Mouse (Mus musculus) cerebellum, adult 11-12 months (tissue): ENCODE data around the gene Tpst2.
"Not testable (repeated sequence)": the region's sequence is repeated elsewhere in the genome, so short reads cannot be mapped to it uniquely, and the experiment has no call there.

ENCODE experiments used
- DNase-seq: peaks from one replicate; pipeline ENCODE4 v3.0.0; 2022

Gene Tpst2

DNA sequence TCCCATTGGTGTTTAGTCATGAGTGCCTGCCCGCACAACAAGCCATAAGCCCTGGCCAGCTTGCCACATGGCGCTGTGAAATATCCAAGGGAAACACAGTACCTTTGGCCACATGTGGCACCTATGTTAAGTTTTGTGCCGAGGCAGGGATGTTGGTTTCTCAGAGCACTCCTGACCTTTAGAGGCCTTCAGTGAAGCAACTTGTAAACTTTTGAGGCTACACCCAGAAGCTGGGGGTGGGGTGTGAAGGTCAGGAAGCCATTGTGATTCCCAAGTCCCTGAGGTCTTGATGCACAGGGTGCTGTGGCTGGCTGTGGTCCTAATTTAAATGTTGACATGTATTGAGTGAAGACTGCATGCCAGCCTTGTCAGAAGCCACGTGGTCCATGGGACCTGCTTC lies 22.9 kb downstream of the Tpst2 start:
- no peak for DNase-seq

- DNase-seq: no peak
Observed at GRCm38 (mm10) chr5:112300112-112300511, 23.6 kb downstream of the Tpst2 start.

- no peak for DNase-seq
Observed at GRCm38 (mm10) chr5:112300721-112301308, 24.3 kb downstream of the Tpst2 start.

DNA sequence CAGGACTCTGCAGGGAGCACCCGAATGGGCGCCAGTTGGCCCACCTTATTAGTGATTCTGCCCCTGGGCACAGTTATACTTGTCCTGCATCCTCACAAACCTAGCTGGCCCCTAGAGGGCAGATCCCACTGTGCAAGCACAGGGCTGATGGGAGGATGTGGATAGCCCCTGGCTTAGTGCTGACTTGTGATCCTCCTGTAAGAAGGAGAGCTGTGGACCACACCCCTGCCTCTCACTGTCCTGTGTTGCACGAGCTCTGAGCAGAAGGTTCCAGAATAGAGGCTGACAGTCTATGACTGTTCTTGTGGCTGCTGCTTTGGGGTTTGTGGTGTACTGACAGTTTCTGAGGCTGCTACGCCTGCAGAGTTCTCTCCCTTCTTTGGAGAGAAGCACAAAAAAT lies 25.2 kb downstream of the Tpst2 start:
- no peak for DNase-seq

GRCm38 (mm10) chr5:112302310-112302709 lies 25.8 kb downstream of the Tpst2 start:
- no peak for DNase-seq

- no peak for DNase-seq
Observed at GRCm38 (mm10) chr5:112305842-112306241, 29.4 kb downstream of the Tpst2 start.

- DNase-seq: no peak
Observed at GRCm38 (mm10) chr5:112313222-112313885, 36.9 kb downstream of the Tpst2 start.

DNA sequence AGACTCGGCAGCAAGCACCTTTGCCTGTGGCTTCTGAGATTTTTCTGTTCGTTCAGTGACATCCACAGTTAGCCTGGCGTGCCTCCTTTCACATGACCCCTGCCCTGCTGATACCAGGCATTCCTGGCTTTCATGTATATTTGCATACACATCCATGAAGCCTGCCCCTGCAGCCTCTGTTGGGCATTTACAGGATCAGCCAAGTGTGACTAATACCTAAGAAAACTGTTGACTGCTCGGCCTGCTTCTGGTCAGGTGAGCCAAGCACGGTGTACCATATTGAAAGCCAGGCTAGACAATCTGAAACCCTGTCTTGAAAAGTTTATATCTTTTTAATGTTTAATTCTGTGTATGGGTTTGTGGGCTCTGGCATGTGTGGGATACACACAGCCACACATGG lies 40.0 kb downstream of the Tpst2 start:
- no peak for DNase-seq

- no peak for DNase-seq
Observed at GRCm38 (mm10) chr5:112317328-112317727, 40.8 kb downstream of the Tpst2 start.

- not testable (repeated sequence) for DNase-seq
Observed at GRCm38 (mm10) chr5:112319343-112319742, 42.9 kb downstream of the Tpst2 start.

- no peak for DNase-seq
Observed at GRCm38 (mm10) chr5:112320379-112320778, 43.9 kb downstream of the Tpst2 start.

DNA sequence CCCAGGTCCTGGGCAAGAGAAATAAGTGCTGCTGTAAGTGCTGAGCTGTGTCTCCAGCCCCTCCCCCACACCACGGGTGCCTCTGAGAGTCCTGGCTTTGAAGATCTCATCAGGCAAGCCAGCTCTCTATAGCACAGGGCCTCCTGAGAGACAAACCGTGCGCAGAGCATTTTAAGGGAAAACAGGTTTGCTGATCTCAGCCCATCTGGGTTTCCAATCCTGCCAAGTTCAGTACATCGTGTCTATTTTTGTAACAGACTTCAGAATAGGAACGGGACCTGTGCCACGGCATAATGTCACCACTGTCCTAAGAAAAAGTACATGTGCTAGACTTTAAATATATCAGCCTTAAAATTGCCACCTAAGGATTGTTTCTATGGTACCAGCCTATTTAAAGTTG lies 44.4 kb downstream of the Tpst2 start:
- peak; percentile 65 for DNase-seq

GRCm38 (mm10) chr5:112321376-112321775 lies 44.9 kb downstream of the Tpst2 start:
- DNase-seq: no peak

DNA sequence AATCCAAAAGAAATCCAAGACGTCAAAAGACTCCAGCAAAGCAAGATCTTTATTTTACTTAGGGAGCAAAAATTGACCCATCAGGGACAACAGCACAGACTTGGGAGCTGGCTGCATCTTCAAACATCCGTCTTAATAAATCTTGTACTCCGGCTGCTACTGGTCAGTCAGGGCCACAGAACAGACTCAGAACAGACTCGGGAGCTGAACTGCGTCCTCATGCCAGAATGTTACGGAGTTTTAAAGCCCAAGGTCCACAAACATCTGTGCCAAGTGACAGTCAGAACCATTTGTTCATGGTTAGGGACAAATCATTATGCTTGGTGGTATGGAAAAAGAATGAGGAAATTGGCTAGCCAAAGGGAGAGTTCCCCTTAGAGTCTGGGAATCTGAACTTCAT lies 46.8 kb downstream of the Tpst2 start:
- no peak for DNase-seq

DNA sequence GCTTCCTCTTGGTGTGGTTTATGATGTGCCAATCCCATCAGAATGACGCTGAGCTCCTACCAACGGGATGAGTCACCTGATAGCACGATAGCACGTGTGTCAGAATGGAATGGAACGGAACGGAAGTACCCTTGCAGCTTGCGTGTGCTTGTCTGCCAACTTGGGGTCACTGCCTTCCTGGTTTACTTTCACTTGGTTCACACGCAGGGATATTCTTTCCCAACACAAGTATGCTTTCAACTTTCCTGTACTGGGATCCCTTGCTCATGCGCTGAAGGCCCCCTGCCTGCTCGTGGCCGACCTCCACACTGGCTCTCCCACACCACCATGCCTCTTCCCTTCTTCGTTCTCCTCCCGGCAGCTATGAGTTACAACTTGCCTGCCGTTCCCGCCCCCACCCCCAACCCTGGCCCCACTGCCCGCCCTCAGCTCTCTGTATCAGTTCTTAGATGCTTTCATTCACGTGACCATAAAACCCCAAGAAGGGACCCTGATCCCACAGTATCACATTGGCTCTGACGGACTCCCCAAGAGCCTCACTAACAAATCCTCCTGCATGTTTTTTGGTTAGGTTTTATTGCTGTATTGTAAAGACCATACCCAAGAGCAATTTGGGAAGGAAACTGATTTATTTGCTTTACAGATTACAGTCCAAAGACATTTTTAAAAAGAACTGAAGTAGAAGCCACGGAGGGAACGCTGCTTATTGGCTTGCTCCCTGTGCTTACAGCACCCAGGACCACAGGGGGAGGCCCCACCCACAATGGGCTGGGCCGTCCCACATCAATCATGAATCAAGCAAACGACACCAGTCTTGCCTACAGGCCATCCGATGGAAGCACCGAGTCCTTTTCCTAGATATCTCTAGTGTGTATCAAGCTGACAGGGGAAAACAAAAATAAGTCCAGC lies 48.4 kb downstream of the Tpst2 start:
- no peak for DNase-seq

DNA sequence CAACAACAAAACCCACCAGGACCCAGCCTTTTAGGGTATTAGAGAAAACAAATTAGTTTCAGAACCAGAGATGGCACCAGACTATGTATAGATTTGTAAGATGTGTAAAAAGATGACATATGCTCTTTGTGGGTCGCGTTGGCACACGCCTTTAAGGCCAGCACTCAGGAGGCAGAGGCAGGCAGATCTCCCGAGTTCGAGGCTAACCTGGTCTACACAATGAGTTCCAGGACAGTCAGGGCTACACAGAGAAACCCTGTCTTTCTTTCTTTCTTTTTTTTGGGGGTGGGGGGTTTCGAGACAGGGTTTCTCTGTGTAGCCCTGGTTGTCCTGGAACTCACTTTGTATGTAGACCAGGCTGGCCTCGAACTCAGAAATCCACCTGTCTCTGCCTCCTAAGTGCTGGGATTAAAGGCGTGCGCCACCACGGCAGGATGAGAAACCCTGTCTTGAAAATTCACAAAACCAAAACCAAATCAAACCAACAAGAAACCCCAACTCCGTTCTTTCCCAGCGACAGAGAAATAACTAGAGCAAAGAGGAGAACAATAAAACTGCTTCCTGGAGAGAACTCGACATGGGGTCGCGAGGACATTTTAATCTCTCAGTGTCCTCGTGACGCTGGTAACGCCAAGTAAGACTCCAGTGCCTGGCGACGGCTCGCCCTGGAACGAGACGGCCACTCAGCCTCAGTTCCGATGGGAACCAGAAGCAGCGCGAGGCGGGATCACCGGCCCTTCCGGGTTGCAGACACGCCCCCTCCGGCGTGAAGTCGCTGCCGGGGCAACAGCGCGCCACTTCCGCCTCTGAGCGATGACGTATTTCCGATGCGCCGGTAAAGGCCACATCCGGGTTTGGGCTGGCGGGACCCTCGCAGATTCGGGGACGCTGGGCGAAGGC lies 49.3 kb downstream of the Tpst2 start, which contains the start of gene Tfip11:
Gene Tfip11, plus strand, starts transcription at position 813 of the 900 bp plus-strand sequence.
- peak; percentile 95 for DNase-seq

DNA sequence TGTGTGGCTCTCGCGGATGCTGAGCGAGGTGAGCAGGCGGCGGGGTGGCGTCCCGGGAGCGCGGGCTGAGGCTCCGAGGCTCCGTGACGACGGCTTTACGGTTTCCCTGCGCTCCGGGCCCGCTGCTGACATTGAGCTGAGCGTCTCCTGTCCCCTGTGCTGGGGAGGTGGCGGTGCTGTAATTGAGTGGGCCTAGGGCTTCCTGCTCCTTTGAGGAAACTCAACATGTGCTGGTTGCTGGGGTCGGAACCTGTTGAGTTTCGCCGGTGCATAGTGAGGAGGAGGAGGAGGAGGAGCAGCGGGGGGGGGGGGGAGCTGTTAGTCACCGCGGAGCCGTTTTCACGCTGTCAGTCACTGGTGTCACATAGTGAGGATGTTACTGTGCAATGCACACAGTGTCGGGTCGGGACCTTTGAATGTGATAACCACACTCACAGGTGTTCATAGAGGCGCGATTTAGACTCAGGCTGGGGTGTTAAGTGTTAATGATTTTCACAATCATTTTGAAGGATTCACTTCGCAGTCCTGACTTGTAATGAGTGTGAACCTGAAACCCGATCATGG lies 50.0 kb downstream of the Tpst2 start:
- no peak for DNase-seq

DNA sequence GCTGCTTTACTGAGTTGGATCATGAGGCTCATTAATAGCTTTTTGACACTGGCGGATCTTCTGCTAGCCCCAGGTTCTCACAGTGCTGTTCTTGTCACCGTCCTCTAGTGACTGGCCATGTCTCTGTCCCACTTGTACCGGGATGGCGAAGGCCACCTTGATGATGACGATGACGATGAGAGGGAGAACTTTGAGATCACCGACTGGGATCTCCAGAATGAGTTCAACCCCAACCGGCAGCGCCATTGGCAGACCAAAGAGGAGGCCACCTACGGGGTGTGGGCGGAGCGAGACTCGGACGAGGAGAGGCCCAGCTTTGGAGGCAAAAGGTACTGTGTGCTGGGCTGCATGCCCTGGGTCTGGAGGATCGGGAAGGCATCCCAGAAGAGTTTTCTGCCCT lies 51.4 kb downstream of the Tpst2 start:
- DNase-seq: no peak

GRCm38 (mm10) chr5:112329805-112330564 lies 53.5 kb downstream of the Tpst2 start:
- DNase-seq: no peak

DNA sequence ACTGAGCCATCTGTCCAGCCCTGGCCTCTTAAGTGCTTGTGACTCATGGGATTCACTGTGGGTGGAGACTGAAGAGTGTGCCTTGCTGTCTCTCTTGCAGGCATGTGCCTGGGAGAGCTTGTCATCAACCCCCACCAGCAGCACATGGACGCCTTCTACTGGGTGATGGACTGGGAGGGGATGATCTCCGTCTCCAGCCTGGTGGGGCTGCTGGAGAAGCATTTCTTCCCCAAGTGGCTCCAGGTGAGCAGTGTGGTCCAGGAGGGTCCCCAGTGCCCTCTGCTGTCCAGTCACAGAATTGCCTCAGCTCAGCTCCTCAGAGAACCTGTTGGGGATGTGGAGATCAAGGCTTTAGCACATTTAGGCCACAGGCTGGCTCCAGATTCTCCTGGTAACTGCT lies 59.0 kb downstream of the Tpst2 start:
- peak; percentile 49 for DNase-seq

DNA sequence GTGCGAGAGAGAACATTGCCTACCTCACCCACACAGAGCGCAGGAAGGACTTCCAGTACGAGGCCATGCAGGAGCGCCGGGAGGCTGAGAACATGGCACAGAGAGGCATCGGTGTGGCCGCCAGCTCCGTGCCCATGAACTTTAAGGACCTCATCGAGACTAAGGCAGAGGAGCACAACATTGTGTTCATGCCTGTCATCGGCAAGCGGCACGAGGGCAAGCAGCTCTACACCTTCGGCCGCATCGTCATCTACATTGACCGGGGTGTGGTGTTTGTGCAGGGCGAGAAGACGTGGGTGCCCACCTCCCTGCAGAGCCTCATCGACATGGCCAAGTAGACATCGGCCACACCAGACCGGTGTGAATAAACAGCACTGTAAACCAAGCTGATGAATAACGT lies 60.5 kb downstream of the Tpst2 start:
- no peak for DNase-seq

GRCm38 (mm10) chr5:112339215-112339614 lies 62.7 kb downstream of the Tpst2 start:
- DNase-seq: no peak
